Mouse (Mus musculus) liver, adult 2 months (tissue): ENCODE measurements at regions not wholly inside any gene's neighbourhood (a gene's known extent, or its start where the extent isn't known, plus 50 kb on each side); places are given as distances from the start of the nearest gene placed in this dataset.

Experiments used
- DNase-seq: peaks from one replicate; pipeline ENCODE4 v3.0.0-alpha.2; 2011; ENCODE audit warnings: low read depth, low spot score; ENCODE audit errors: extremely low read depth
- H3K27ac ChIP-seq: fragments of 200-500 bp; replicated peaks from 2 replicates; pipeline ENCODE4 v1.5.1; 2012; ENCODE audit warnings: low read depth, mild to moderate bottlenecking, control low read depth, inconsistent platforms, low read length; ENCODE audit not compliant: insufficient read depth
- H3K27me3 ChIP-seq: fragments of 200-500 bp; 2 replicates; pipeline ENCODE4 v1.6.1; 2012; ENCODE audit warnings: mild to moderate bottlenecking, moderate library complexity, low read length, inconsistent platforms; ENCODE audit not compliant: control insufficient read depth, insufficient read depth
- H3K36me3 ChIP-seq: fragments of 200-500 bp; 2 replicates; pipeline ENCODE4 v1.6.1; 2012; ENCODE audit warnings: low read length, inconsistent platforms; ENCODE audit not compliant: control insufficient read depth, insufficient read depth
- H3K4me1 ChIP-seq: fragments of 200-500 bp; 2 replicates; pipeline ENCODE4 v1.6.1; 2011; ENCODE audit warnings: low read length; ENCODE audit not compliant: control insufficient read depth, insufficient read depth
- H3K4me3 ChIP-seq: fragments of 200-500 bp; 2 replicates; pipeline ENCODE4 v1.5.1; 2011; ENCODE audit warnings: low read depth, mild to moderate bottlenecking, control low read depth, low read length, moderate library complexity; ENCODE audit not compliant: insufficient read depth
- H3K79me2 ChIP-seq: fragments of 200-500 bp; 2 replicates; pipeline ENCODE4 v1.6.1; 2012; ENCODE audit warnings: inconsistent platforms, mild to moderate bottlenecking, low read length, moderate library complexity; ENCODE audit not compliant: control insufficient read depth, insufficient read depth
- H3K9ac ChIP-seq: fragments of 200-500 bp; 2 replicates; pipeline ENCODE4 v1.6.1; 2012; ENCODE audit warnings: low read depth, mild to moderate bottlenecking, control low read depth, inconsistent platforms, low read length
- CTCF ChIP-seq: fragments of 200-500 bp; IDR thresholded peaks from 2 replicates; pipeline ENCODE4 v1.5.1; 2011; ENCODE audit warnings: low read depth, low read length, control low read depth
- POLR2A ChIP-seq: fragments of 200-500 bp; IDR thresholded peaks from 2 replicates; pipeline ENCODE4 v1.6.1; 2011; ENCODE audit warnings: low read length, control low read depth; ENCODE audit not compliant: insufficient read depth; ENCODE audit errors: extremely low read depth
- WGBS: fragments of 180-500 bp; shearing (Covaris S2); methylation state at CpG from one replicate; pipeline ENCODE4 v1.1.7; 2018; 5-methylcytosine and 5-hydroxymethylcytosine counted together

DNA sequence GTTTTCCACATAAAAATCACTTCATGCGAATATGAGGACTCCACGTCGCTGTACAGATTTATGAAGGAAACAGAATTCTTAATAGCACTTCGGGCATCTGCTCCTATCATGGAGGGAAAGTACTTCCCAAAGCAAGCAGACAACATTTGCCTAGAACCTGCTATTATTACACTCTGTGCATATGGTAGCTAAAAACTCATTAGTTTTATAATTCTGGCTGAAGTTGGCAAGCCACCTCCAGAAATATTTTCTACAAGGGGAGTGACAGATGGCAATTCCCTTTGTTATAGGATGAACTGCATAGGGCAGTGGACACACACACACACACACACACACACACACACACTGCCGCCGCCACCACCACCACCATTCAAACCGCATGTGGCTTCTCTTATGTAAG, 61.3 kb upstream of the Tlk1 start:
- H3K36me3 ChIP-seq: no peaks in the 10 kb centered on the region
- H3K79me2 ChIP-seq: no peaks in the 10 kb centered on the region
- 94% methylated on average over 7 of the region's 7 CpGs for WGBS
- no peaks in the 10 kb centered on the region for H3K27me3 ChIP-seq
- DNase-seq: no peak
- TF ChIP-seq POLR2A: no peak
- TF ChIP-seq CTCF: no peak
- no peak overlapping the region for H3K27ac ChIP-seq
- peaks cover 2% of the 10 kb centered on the region; the same call in 1 of the 2 replicates for H3K4me1 ChIP-seq
- no peak overlapping the region for H3K4me3 ChIP-seq
- no peak overlapping the region for H3K9ac ChIP-seq

DNA sequence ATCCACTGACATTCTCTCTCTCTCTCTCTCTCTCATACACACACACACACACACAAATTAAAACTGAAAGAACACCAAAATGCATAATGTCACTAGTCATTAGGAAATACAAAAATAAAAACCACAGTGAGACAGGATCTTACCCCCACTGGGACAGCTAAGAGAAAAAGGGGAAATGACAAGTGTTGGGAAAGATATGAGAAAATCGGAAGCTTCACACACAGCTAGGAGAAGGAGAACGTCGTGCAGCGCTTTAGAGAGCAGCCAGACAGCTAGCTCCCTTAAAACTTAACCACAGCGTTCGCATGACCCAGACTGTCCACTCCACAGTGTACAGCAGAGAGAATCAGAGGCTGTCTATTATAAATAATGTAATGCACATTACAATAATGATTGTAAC, 60.1 kb upstream of the Tlk1 start:
- WGBS: 89% methylated on average over 6 of the region's 6 CpGs
- no peaks in the 10 kb centered on the region for H3K27me3 ChIP-seq
- H3K4me1 ChIP-seq: peaks cover 2% of the 10 kb centered on the region; the same call in 1 of the 2 replicates
- no peaks in the 10 kb centered on the region for H3K79me2 ChIP-seq
- no peak overlapping the region for H3K27ac ChIP-seq
- no peak overlapping the region for H3K9ac ChIP-seq
- peak; percentile 31 for DNase-seq
- H3K4me3 ChIP-seq: no peak overlapping the region
- no peaks in the 10 kb centered on the region for H3K36me3 ChIP-seq
- TF ChIP-seq POLR2A (no peak), CTCF (no peak)

DNA sequence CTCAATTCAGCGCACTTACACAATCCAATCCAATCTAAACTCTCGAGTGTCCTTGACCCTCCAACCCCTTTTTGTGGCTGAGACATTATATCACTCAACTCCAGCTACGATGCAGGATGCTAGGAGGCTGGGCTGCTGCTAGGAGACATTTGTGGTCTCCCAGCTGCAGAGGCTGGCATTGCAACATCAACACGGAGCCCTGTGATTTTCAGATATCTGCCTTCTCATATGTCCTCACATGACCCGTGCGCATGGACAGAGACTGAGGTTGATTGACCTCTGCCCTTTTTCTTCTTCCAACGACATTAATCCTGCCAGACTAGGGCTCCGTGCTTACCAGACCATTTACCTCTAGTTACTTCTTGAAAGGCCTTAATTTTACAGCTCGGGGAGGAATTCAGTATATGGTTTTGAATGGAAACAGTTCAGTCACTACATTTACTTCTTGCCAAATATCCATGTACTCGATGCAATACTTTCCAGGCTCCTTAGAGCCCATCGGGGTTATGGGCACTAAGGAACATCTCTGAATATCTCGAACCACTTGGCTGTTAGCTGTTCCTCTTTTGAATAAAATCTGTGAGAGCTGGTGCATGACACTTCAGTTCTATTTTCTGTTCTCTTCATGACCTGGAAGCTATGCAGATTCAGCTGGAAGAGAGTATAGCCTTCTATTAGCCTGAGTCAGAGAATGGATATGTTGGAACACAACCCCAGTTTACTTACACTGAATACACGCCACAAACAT, 52.0 kb upstream of the Tlk1 start:
- DNase-seq: peak; percentile 88
- no peaks in the 10 kb centered on the region for H3K36me3 ChIP-seq
- no peak overlapping the region for H3K4me3 ChIP-seq
- no peaks in the 10 kb centered on the region for H3K79me2 ChIP-seq
- WGBS: 50% methylated on average over 13 of the region's 13 CpGs
- no peak overlapping the region for H3K9ac ChIP-seq
- TF ChIP-seq CTCF: peak; percentile 21; the same call in 1 of the 2 replicates
- TF ChIP-seq POLR2A: no peak
- H3K4me1 ChIP-seq: no peaks in the 10 kb centered on the region; the same call in 1 of the 2 replicates
- H3K27me3 ChIP-seq: no peaks in the 10 kb centered on the region
- H3K27ac ChIP-seq: no peak overlapping the region

DNA sequence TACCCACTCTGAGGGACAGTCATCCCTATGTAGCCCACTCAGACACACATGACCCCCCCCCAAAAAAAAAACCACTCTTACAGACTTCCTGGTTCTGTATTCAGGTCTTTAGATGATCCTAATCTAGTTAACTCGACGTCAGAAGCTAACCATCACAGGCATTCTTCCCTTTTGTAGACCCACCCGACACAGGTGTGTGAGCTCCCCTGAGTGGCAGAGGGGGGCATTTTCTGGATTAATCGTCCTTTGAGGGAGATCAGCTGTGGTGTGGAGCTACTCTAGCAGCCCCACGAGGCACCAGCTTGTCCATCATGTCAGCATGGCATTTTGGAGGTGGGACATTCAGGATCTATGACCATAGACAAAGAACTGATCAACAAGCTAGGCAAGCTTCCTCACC, 50.7 kb upstream of the Tlk1 start:
- no peak overlapping the region for H3K4me3 ChIP-seq
- H3K27me3 ChIP-seq: no peaks in the 10 kb centered on the region
- DNase-seq: no peak
- H3K9ac ChIP-seq: no peak overlapping the region
- H3K79me2 ChIP-seq: no peaks in the 10 kb centered on the region
- H3K4me1 ChIP-seq: no peaks in the 10 kb centered on the region; the same call in 1 of the 2 replicates
- no peaks in the 10 kb centered on the region for H3K36me3 ChIP-seq
- WGBS: 82% methylated on average over 5 of the region's 5 CpGs
- H3K27ac ChIP-seq: no peak overlapping the region
- no peak for TF ChIP-seq CTCF
- TF ChIP-seq POLR2A: no peak
